Mouse (Mus musculus) small intestine, adult 2 months (tissue): Measurements from ENCODE around the gene Eef1a2.

Source experiments
- CTCF ChIP-seq: fragments of 200-500 bp; IDR thresholded peaks from 2 replicates; pipeline ENCODE4 v1.5.1; 2012; ENCODE audit warnings: low read depth, mild to moderate bottlenecking, control low read depth, inconsistent platforms, low read length, moderate library complexity, mixed read lengths; ENCODE audit not compliant: insufficient replicate concordance, insufficient read length; ENCODE audit errors: extremely low read depth
- POLR2A ChIP-seq: fragments of 200-500 bp; IDR thresholded peaks from 2 replicates; pipeline ENCODE4 v1.6.1; 2012; ENCODE audit warnings: low read depth, mild to moderate bottlenecking, control low read depth, inconsistent platforms, low read length, moderate library complexity

GRCm38 (mm10) chr2:181154361-181154760, 2.5 kb downstream of the Eef1a2 start:
- TF ChIP-seq CTCF (no peak), POLR2A (no peak)
